In genomic region chr10:60612893-60613292, GRCm38 (mm10) we compare ENCODE assay signal across 10 mouse cellular contexts.
A peak's percentile ranks its signal among the peaks of the same experiment; 100 is the strongest.
DNase-seq lines count a peak whose midpoint lies in the region; ATAC-seq and TF ChIP-seq lines count a peak whose summit lies in the region.
"Had no signal": no experiment of that assay in that cellular context is flagged by ENCODE, and none has a peak within 500 bp of the region (broad histone marks: within the 10 kb centered on the region; RNA-seq: fewer than 3 reads in every experiment).

No protein-coding gene starts in this region.

- TF ChIP-seq CTCF in heart, postnatal 0 days (IDR thresholded peaks at IDR 0.05; ENCODE audit: low read depth), result peak; percentile 20; the same call in 1 of the 2 replicates
- peak; percentile 53 for TF ChIP-seq CTCF in midbrain, postnatal 0 days (IDR thresholded peaks at IDR 0.05)

- ATAC-seq in heart, postnatal 0 days (ENCODE audit: insufficient read depth, low read depth), result no peak
- ATAC-seq in midbrain, postnatal 0 days (ENCODE audit: low FRiP score), result no peak
- ATAC-seq in midbrain, embryonic 16.5 days, result no peak
- no peak for ATAC-seq in hindbrain, embryonic 16.5 days
- no peak for ATAC-seq in monocyte, adult 5-6 weeks (replicated peaks; ENCODE audit: insufficient number of reproducible peaks, low FRiP score, low TSS enrichment, poor library complexity, severe bottlenecking)

- no peak for DNase-seq in heart, postnatal 0 days (ENCODE audit: low spot score)
- no peak for DNase-seq in heart, adult 9 months (ENCODE audit: low spot score in 2 of 2)
- DNase-seq in midbrain, postnatal 0 days (ENCODE audit: low spot score), result no peak
- peak; percentile 56 for DNase-seq in induced T-regulatory cell, adult 2 months (ENCODE audit: low read depth)
- DNase-seq in thymus, postnatal 4 days, result peak; percentile 72

- H3K9me3 ChIP-seq in heart, postnatal 0 days (replicated peaks; ENCODE audit: control insufficient read depth, low read length), result no peaks in the 10 kb centered on the region
- H3K9me3 ChIP-seq in midbrain, postnatal 0 days (ENCODE audit: low read length), result no peaks in the 10 kb centered on the region
- no peaks in the 10 kb centered on the region for H3K9me3 ChIP-seq in midbrain, embryonic 16.5 days (replicated peaks; ENCODE audit: control insufficient read depth, low read length, poor library complexity, severe bottlenecking)
- no peaks in the 10 kb centered on the region for H3K9me3 ChIP-seq in hindbrain, embryonic 16.5 days (ENCODE audit: control insufficient read depth, low read length)
- H3K9me3 ChIP-seq: forebrain, embryonic 12.5 days; heart, embryonic 15.5 days had no signal

- H3K36me3 ChIP-seq in heart, postnatal 0 days (replicated peaks; ENCODE audit: control insufficient read depth, insufficient read depth, low read length), result no peaks in the 10 kb centered on the region
- no peaks in the 10 kb centered on the region for H3K36me3 ChIP-seq in midbrain, postnatal 0 days (ENCODE audit: insufficient read depth, low read length)
- no peaks in the 10 kb centered on the region for H3K36me3 ChIP-seq in midbrain, embryonic 16.5 days (ENCODE audit: control insufficient read depth, insufficient read depth, low read length)
- no peaks in the 10 kb centered on the region for H3K36me3 ChIP-seq in hindbrain, embryonic 16.5 days (ENCODE audit: control insufficient read depth, insufficient read depth, low read length)
- H3K36me3 ChIP-seq: forebrain, embryonic 12.5 days; heart, embryonic 15.5 days had no signal

- H3K9ac ChIP-seq in heart, postnatal 0 days (replicated peaks; ENCODE audit: low read depth, low read length), result no peak overlapping the region
- H3K9ac ChIP-seq in midbrain, postnatal 0 days (replicated peaks; ENCODE audit: low read length, poor library complexity, severe bottlenecking), result no peak overlapping the region
- H3K9ac ChIP-seq in midbrain, embryonic 16.5 days (ENCODE audit: low read depth, low read length), result no peak overlapping the region
- H3K9ac ChIP-seq in hindbrain, embryonic 16.5 days (ENCODE audit: low read depth, low read length), result no peak overlapping the region
- H3K9ac ChIP-seq: forebrain, embryonic 12.5 days; heart, embryonic 15.5 days had no signal

- no peaks in the 10 kb centered on the region for H3K27me3 ChIP-seq in heart, postnatal 0 days (ENCODE audit: control insufficient read depth, insufficient read depth, low read length)
- no peaks in the 10 kb centered on the region for H3K27me3 ChIP-seq in midbrain, postnatal 0 days (ENCODE audit: insufficient read depth, low read length)
- no peaks in the 10 kb centered on the region for H3K27me3 ChIP-seq in midbrain, embryonic 16.5 days (ENCODE audit: control insufficient read depth, insufficient read depth, low read depth, low read length)
- no peaks in the 10 kb centered on the region for H3K27me3 ChIP-seq in hindbrain, embryonic 16.5 days (replicated peaks; ENCODE audit: control insufficient read depth, insufficient read depth, low read length)
- H3K27me3 ChIP-seq: forebrain, embryonic 12.5 days had no signal

- no peak for TF ChIP-seq EP300 in heart, postnatal 0 days (IDR thresholded peaks at IDR 0.05; ENCODE audit: low read depth)

- H3K4me2 ChIP-seq in heart, postnatal 0 days (ENCODE audit: low read depth, low read length), result no peak overlapping the region
- H3K4me2 ChIP-seq in midbrain, postnatal 0 days (ENCODE audit: low read depth, low read length, poor library complexity, severe bottlenecking), result no peak overlapping the region
- no peak overlapping the region for H3K4me2 ChIP-seq in midbrain, embryonic 16.5 days (ENCODE audit: low read length)
- H3K4me2 ChIP-seq in hindbrain, embryonic 16.5 days (ENCODE audit: low read length), result no peak overlapping the region
- H3K4me2 ChIP-seq: forebrain, embryonic 12.5 days; heart, embryonic 15.5 days had no signal

- 26% methylated on average over 5 of the region's 5 CpGs for WGBS in heart, postnatal 0 days
- 24% methylated on average over 5 of the region's 5 CpGs for WGBS in midbrain, postnatal 0 days
- 20% methylated on average over 5 of the region's 5 CpGs for WGBS in midbrain, embryonic 16.5 days
- WGBS in hindbrain, embryonic 16.5 days, result 28% methylated on average over 5 of the region's 5 CpGs

- H3K4me3 ChIP-seq in heart, postnatal 0 days (ENCODE audit: low read depth, low read length), result no peak overlapping the region
- H3K4me3 ChIP-seq in midbrain, postnatal 0 days (ENCODE audit: low read depth, low read length), result no peak overlapping the region
- H3K4me3 ChIP-seq in midbrain, embryonic 16.5 days (ENCODE audit: low read depth, low read length), result no peak overlapping the region
- H3K4me3 ChIP-seq in hindbrain, embryonic 16.5 days (ENCODE audit: low read length), result no peak overlapping the region
- H3K4me3 ChIP-seq: forebrain, embryonic 12.5 days; heart, embryonic 15.5 days had no signal

- H3K27ac ChIP-seq in heart, postnatal 0 days (ENCODE audit: low read depth), result no peak overlapping the region
- H3K27ac ChIP-seq in midbrain, postnatal 0 days (ENCODE audit: low read depth, low read length), result no peak overlapping the region
- no peak overlapping the region for H3K27ac ChIP-seq in midbrain, embryonic 16.5 days (ENCODE audit: low read length)
- no peak overlapping the region for H3K27ac ChIP-seq in hindbrain, embryonic 16.5 days (ENCODE audit: low read depth, low read length)
- H3K27ac ChIP-seq: forebrain, embryonic 12.5 days; heart, embryonic 15.5 days had no signal

- H3K4me1 ChIP-seq in heart, postnatal 0 days (ENCODE audit: control insufficient read depth, insufficient read depth), result no peaks in the 10 kb centered on the region
- no peaks in the 10 kb centered on the region for H3K4me1 ChIP-seq in midbrain, postnatal 0 days (ENCODE audit: insufficient read depth, low read length)
- no peaks in the 10 kb centered on the region for H3K4me1 ChIP-seq in midbrain, embryonic 16.5 days (ENCODE audit: control insufficient read depth, insufficient read depth, low read length)
- H3K4me1 ChIP-seq in hindbrain, embryonic 16.5 days (ENCODE audit: control insufficient read depth, insufficient read depth, low read depth, low read length), result no peaks in the 10 kb centered on the region
- H3K4me1 ChIP-seq: forebrain, embryonic 12.5 days; heart, embryonic 15.5 days had no signal

Comparison
In these comparisons a context has a peak if more than half of its experiments do, and no peak if none do; other contexts are left out.
1. DNase-seq: peak in induced T-regulatory cell, adult 2 months (single experiment) and thymus, postnatal 4 days (single experiment); none in heart, postnatal 0 days (single experiment), heart, adult 9 months (0 of 2) and midbrain, postnatal 0 days (single experiment).